Mouse (Mus musculus): Measurements from ENCODE around the gene Scyl1.
"Not testable (repeated sequence)": the region's sequence is repeated elsewhere in the genome, so short reads cannot be mapped to it uniquely, and the experiment has no call there.

Scyl1 gene

DNA sequence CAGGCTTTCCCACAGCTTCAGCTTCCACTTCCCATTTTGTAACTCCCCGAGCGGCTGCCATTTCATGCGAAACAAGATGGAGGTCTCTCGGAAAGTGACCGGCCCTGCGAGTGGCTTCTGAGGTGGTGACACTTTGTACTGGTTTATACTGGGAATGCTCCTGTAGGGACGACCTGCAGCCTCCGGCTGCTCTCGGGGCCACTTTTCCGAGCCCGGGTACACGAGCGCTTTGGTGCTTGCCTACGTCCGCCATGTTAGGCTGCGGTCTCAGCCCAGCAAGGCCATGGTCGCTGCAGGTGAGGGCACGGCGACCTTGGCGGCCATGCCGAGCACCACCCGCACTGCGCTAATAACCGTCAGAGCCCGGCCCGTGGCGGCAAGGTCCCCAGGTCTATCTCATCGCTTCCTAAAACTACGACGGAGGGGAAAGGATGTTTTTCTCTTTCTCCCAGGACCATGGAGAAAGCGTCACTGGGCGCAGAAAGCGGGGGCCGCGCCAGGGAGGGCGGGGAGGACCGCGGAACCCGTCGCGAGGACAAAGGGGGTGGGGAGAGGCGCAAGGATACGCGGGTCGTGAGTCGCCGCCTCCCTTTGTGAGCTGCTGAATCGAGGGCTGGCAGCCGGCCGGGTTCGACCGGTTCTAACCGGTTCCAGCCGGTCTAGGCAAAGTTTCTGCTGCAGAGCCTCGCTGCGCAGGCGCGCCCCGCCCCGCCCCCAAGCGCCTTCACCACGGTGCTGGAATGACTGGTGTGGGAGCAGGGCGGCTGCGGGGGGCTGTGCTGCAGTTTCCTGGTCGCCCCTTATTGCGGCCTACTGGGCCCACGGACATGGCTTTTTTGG lies 32.0 kb upstream of the Scyl1 start:
- DNase-seq (ENCODE audit: low read depth), result peak; percentile 95

DNA sequence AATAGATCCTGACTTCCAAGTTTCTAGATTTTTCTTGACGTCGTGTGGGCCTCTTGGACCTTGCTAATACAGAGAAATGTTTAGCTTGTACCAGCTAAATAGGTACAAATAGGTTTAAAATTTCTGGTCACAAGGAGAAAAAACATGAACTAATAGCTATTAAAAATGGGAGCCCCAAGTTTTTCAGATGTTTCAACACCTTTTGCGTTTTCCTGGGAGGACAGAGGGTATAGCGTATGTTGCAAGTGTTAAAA lies 31.5 kb upstream of the Scyl1 start:
- DNase-seq (ENCODE audit: low read depth), result no peak

DNA sequence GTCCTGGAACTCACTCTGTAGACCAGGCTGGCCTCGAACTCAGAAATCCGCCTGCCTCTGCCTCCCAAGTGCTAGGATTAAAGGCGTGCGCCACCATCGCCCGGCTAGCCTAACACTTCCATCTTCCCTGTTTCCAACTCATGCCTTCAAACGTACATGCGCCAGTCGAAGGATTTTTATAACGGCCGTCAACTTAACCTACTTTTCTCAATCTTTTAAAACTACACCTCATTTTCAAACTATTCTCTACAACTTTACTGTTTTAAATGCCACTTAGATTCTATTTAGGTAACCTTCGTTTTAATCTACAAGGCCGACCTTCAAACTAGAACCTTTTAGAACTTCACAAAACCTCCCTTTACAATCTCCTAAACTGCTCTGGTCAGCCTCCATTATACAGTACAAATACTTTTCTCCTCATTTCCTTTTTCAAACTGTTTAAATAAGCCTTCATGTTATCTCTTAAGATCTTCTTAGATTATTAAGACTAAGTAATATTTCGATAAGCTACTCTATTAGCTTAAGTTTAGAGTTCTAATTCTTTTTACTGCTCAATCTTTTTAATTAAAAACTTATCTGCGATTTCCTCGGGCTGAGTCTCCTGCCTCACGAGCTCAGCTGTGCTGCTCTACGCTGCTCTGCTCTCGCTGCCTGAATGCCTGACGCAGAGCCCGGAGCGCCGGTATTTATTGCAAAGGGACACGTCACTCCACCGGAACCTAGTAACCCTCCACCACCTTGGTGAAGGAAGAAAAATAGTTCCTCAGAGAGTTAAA lies 31.0 kb upstream of the Scyl1 start:
- peak; percentile 86 for DNase-seq (ENCODE audit: low read depth)

DNA sequence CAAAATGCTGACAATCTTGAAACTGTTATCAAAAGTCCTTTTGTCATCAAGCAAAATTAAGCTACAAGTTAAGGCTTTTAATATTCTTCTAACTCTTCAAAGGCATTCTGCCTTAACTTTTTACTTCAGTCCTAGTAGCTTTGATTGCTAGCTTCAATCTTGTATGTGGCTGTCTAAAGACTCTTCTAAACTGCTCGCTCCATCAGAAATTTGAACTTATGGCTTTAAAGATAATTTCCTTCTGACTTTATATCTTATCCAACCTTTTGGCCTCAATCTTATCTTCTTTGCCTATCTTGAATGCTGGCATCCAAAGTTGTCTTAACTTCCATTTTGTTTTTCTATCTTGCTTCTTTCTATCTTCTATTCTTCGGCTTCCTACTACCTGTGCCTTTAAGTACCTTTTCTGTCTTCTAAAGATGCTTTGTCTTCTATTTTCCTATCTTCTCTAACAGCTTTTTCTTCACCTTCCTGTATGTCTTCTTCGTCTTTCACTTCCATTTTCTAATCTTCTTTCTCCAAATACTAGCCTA lies 30.3 kb upstream of the Scyl1 start:
- no peak for DNase-seq (ENCODE audit: low read depth)

DNA sequence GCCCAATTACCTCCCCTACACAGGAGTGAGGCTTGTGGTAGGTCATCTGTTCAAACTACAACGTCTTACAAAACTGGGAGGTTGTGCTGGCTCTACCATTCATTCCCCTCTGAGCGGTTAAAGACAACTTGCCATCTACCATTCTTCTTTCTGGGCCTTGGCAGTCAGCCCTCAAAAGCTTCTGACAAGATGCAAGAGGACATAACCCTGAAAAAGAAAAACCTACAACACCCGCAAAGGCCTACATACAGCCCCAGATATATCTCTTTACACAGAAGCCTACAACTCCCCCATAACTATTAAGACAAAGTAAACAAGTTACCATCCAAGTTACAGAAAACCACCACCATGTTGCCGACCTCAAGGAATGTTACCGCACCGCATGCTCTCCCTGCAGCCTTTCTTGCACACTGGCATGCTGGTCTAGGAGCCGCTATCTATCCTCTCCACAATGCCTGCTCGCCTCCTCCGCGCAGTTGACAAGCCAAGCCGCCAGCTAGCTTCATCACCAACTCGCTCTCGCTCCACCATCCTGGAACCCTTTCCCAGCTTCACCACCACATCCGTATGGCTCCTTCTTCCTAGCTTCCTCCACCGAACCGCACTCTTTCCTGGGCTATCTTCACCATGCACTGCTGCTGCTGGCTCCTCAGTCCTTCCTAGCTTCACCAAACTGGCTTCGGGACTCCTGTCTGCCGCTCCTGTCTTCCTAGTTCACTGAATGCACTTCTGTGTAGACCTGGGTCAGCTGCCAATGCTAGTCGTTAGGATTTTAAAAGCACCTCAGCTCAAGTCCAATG lies 29.6 kb upstream of the Scyl1 start:
- DNase-seq (ENCODE audit: low read depth), result no peak

DNA sequence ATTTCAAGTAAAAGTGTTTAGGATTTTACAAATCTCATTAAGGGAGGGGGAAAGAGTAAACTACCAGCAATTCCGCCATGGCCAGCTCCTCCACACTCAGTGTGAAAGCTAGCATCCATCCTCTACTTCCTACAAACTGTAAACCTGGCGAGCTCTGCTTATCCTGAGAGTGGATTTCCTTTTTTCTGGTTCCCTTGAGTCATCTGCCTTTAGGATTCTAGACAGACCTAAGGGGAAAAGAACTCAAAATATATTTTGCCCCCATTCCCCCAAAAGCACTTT lies 29.1 kb upstream of the Scyl1 start:
- DNase-seq (ENCODE audit: low read depth), result no peak

DNA sequence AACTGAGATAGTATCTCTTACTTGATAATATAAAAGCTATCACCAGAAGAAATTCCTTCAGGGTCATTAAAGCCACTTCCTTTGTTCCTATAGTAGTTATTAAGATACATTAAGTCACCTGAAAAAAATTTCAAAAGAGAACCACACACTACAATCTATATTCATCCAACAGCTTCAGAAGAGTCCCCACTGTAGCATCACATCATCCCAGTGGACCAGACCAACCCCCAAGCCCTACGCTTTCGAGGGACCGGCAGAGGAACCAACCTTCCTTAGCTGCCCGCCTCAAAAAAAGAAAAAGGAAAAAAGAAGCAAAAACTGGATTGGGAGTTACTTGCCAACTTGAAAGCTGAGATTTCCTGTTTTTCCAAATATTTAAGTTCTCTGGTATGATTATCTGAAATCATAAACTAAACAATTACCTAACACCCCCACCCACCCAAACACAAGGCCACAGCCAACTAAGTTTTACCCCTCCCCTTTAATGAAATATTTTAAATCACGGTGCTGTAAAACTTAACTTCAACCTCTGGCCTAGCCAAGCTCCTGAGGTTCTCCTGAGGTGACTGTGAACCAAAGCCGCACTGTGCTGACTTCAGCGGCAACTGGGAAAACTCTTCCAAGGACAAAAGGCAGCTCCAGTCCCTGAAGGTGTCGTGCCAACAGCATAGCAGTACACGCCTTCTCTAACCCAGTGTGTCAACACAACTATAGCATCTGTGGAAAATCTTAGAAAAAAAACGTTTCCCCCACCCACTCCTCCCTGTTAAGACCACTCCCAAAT lies 28.5 kb upstream of the Scyl1 start:
- DNase-seq (ENCODE audit: low read depth), result no peak

DNA sequence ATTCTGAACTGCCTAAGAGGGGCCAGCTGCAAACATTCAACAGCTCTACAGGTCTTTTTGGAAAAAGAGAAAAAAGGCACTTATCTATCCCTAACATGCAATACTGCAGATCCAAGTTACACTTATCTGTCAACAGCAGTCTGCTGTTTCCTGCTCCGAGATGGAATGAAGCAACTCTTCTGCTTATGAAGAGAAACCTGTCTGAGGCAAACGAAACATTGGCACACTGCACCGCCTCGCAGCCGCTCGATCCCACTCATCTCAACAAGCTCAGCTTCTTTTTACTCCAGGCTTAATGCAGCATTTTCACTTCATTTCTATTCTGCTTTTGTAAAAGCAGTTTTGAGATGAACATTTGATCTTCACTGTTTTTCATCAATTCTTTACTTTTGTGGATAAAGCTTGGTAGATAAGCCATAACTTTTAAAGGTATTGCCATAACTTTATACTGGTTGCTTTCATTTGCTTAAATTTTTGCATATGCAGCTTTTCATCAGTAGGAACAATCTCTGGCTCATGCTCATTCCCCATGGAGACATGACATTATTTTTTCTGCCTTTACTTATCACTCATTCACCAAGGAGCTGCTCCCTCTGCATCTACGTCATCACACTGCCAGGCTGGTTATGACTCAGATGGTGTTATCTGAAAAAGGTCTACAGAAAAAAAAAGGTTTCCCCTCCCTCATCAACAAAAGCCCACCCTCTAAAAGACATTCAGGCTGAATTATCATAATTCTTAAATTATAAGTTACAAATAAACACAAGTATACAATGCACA lies 27.7 kb upstream of the Scyl1 start:
- peak; percentile 74 for DNase-seq (ENCODE audit: low read depth)

DNA sequence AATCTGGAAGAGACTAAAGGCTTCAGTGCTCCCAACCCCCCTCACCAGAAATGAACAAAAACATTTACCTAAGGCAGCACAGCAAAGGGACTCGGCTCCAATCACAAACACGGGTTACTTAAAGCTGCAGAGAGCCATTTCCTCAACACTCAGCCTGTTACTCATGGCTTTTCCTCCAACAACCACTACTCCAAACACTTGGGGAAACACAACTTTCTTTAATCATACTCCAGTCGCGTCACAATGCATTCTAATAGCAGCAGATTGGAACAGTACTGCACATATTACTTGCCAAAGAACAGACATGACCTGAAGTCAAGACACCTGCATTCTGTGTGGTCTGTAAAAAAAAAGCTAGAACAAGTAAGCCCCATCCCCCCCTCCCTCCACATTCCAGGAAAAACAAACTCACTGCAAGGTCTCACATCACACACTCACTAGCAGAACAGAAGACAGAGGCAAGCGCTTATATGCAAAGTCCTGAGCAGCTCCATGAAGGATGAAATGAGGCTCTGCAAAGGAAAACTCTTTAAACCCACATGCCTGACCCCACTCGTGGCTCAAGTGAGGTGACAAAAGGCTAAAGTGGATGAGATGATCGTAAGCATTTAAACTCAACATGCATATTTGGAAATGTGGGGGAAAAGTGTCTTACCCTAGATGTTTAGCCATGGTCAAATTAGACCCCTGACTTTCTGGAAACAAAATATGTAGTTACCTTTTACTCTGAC lies 26.3 kb upstream of the Scyl1 start:
- DNase-seq (ENCODE audit: low read depth), result no peak

DNA sequence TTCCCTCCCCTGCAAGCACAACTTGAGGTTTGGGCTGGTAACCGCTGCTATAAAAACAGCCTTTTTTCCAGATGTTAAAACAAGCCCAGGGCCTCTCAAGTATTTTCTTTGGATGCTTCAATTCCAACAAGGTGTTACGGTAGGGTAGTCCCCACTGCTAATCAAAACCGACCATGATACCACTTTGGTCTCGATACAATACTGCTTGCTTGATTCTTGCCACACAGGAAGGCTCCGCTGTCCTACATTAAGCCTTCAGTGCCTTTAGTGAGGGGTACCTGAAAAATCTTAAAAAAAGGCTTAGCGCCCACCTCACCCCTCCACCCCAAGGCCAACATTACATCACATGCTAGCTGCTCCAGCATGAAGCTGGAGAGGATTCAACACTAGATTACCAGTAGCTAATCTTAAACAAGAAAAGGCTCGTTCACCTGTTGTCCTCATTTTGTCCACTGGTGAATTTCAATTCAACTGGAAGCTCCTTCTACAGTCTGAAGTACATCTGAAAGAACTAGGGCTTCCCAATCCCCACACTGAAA lies 25.4 kb upstream of the Scyl1 start:
- DNase-seq (ENCODE audit: low read depth), result no peak

DNA sequence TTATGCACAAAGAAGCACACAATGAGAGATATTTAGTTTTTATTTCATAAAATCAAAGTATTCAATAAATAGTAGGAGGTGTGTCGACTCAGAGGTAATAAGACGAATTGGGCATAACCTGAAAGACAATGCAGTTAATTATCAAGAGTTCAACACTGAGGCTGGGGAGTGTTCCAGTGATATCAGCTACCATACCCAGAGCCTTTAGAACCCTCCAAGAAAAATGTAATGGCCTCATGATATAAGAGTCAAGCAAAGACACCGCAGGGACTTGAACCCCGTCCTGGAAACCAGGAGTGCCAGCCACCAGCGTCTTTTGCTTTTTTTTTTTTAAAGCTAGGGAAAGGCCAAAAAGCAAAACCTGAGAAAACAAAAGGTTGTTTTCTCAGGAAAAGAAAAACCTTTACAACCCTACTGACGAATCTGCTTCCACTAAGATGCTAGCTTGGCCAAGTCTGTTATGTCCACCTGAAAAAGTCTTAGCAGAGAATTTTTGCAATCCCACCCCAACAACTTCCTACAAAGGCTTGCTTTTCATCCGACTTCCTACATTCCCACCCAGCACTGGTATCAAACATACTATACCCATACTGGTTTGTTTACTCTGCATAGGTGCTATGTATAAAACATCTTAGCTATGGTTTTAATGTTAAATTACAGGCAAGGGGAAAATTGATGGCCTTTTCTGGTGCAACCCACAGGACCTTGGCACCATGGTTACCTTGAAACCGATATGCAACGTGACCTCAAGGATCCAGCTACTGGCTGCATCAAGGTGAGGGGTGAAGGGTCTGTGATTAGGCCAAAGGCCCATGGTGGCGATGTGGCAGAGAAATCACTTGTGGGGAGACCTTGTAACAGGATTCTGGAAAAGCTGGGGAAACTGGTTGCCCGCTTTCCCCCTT lies 24.7 kb upstream of the Scyl1 start:
- no peak for DNase-seq (ENCODE audit: low read depth)

DNA sequence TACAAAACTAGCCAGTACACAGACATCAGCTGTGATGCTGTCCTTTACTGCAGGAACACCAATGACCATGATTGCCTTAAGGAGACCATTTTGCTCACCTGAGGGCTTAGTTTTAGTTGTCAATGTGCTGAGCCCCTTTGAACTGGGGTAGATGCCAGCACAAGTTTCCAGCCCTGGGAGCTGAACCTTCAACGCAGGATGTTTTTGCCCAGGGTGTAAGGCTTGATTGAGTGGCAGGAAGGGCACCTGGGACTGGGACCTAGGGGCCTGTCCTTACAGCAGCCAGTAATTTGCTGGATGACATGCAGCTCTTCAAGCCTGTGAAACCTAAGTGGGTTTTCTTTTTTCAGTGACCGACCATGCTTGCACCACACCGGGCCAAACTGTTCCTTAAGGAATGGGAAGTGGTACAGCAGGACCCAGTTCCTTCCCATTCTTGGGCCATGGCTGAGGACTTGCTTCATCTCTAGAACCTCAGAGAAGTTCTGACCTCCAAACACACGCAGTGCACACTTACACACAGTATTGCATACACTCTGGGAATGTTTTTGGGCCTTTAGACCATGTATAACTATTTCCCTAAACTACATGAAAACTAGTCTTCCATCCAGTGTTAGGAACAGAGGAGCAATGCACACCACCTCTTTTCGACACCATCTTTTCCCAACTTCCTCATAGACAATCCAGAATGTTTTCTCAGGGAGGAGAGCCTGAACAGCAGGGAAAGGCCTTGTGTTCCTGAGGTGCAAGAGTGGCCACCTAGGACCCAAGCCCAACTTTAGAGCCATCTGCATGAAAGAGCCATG lies 23.8 kb upstream of the Scyl1 start:
- DNase-seq (ENCODE audit: low read depth), result no peak

DNA sequence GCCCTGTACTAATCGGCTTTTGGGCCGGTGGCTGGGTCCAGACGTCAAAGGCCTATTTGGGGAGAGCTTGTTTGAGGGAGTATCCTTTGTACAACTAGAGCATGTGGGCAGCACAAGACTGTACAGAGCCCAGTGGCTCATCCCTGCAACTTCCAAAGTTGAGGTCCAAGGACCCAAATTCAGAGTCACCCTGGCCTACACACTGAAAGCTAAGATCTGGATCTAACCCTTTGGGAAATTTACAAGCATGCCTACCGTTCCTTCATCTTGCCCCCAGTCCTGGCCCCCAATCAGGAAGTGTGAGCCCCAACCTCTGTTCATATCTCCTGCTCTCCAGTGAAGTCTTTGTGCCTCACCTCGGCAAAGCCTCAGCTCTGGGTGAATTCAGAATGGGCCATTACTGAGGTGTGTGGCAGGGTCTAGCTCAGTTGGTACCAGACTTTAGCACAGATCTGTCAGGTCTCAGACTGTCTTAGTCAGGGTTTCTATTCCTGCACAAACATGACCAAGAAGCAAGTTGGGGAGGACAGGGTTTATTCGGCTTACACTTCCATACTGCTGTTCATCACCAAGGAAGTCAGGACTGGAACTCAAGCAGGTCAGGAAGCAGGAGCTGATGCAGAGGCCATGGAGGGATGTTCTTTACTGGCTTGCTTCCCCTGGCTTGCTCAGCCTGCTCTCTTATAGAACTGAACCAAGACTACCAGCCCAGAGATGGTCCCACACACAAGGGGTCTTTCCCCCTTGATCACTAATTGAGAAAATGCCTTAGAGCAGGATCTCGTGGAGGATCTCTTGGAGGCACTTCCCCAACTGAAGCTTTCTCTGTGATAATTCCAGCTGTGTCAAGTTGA lies 22.9 kb upstream of the Scyl1 start:
- DNase-seq (ENCODE audit: low read depth), result not testable (repeated sequence)

DNA sequence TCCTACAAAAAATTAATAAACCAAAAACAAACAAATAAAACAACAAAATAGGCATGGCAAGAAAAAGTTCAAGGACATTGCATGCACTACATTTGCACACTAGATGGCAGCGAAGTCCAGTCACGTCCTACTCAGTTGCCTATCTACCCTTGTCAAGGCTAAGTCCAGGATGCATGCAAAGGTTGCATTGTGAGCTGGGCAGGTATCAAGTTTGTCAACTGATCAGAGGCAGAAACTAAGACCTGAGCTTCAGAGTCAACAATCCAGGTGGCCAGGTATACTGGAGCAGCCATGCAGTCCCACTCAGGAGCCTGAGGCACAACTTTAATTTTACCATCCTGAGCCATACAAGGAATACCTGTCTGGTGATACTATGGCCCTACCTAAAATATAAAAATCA lies 21.9 kb upstream of the Scyl1 start:
- peak; percentile 77 for DNase-seq (ENCODE audit: low read depth)

DNA sequence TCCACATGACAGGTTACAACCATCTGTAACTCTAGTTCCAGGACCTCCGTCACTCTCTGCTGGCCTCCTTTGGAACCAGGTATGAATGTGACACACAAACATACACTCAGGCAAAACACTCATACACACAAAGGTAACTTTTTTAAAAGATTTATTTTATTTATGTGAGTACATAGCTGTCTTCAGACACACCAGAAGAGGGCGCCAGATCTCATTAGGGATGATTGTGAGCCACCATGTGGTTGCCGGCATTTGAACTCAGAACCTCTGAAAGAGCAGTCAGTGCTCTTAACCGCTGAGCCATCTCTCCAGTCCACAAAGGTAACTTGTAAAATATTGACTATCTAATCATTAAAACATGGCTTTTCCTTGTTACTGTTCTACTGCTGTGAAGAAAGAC lies 20.1 kb upstream of the Scyl1 start:
- DNase-seq (ENCODE audit: low read depth), result no peak

DNA sequence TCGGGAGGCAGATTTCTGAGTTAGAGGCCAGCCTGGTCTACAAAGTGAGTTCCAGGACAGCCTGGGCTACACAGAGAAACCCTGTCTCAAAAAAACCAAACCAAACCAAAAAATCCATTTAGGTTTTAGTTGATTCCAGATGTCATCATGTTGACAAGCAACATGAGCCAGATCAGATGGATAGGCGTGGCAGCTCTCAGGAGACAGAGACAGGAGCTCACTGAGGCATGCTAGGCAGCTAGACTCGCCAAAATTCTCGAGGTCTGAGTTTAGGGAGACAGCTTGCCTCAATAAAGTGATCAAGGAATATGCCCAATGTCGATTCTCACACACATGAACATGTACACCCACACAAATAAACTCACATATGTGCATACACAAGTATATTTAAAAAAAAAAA lies 17.8 kb upstream of the Scyl1 start:
- DNase-seq (ENCODE audit: low read depth), result no peak

DNA sequence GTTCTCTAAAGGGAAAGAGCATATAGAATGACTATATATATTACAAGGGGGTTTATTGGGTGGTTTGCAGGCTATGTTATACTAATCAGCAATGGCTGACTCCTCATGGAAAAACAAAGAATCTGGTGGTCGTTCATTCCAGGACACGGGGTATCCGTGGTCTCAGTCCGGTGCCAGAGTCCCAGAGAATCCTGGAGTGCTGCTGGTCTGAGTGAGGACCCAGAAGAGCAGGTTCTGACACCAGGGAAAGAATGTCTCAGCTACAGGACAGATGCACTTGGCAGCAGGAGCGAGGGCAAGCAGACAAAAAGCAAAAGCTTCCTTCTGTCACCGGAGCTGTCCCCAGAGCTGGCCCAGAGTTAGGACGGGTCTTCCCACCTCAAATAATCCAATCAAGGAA lies 17.4 kb upstream of the Scyl1 start:
- no peak for DNase-seq (ENCODE audit: low read depth)
